8 mouse cellular contexts compared by ENCODE assay signal in the genomic region with DNA sequence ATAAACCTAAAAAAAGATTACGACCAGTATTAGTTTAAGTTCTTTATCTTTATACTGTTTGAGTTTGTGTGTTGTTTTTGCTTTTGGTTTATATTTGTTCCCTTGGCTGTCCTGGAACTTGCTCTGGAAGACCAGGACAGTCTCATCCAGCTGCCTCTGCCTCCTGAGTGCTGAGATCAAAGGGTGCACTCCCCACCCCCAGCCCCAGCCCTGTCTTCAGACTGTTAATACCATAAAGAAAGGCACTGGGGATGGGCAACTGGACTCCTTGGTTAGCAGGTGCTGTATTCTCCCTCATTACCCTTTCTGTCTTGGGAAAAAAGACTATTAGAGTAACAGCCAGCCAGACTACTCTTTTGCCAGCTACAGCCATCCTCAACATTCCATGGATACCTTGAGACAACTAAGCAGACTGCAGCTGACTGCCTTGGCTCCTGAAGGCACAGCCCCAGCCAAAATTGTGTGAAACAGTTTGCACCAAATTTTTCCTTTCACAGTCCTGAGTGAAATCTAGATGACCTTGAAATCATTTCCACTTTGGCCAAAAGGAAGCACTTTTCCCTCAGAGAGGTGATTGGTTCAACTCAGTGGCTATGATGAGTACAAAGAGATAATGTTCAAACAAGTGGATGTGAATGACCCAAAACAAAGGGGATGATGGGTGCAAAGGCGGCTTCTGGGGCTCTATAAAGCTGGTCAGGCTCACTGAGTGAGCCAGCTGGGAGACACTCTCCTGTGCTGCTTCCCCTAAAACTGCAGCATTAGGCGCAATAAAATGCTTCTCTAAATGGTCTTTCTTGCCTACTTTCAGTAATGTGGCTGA. TPM values are rescaled to one million over a fixed set of nuclear protein-coding genes. Genes with fewer than 3 reads are reported as not detected.
DNase-seq lines count a peak whose midpoint lies in the region; ATAC-seq and TF ChIP-seq lines count a peak whose summit lies in the region.

No protein-coding gene starts in this region.

- 0 out of 2 replicates have a peak overlapping the region, but pooled peaks have one; percentile 12 for H3K27ac ChIP-seq in liver, adult 2 months (replicated peaks; ENCODE audit: insufficient read depth, low read depth, low read length)
- H3K27ac ChIP-seq in intestine, embryonic 15.5 days, result peak overlapping the region; percentile 54; the same call in 1 of the 2 replicates

- no peak for TF ChIP-seq POLR2A in liver, adult 2 months (IDR thresholded peaks at IDR 0.05; ENCODE audit: extremely low read depth, insufficient read depth, low read length)

- H3K27me3 ChIP-seq in liver, adult 2 months (ENCODE audit: control insufficient read depth, insufficient read depth, low read length), result no peaks in the 10 kb centered on the region
- no peaks in the 10 kb centered on the region for H3K27me3 ChIP-seq in intestine, embryonic 15.5 days (replicated peaks)

- H3K4me3 ChIP-seq in liver, adult 2 months (ENCODE audit: insufficient read depth, low read depth, low read length), result no peak overlapping the region
- no peak overlapping the region for H3K4me3 ChIP-seq in intestine, embryonic 15.5 days (replicated peaks)

- H3K79me2 ChIP-seq in liver, adult 2 months (ENCODE audit: control insufficient read depth, insufficient read depth, low read length), result peaks cover 22% of the 10 kb centered on the region; the same call in 1 of the 2 replicates

- intact Hi-C loops in left cerebral cortex, postnatal 36 days (cut with DNase I), result no loop called here

- no peaks in the 10 kb centered on the region for H3K36me3 ChIP-seq in liver, adult 2 months (ENCODE audit: control insufficient read depth, insufficient read depth, low read length)
- H3K36me3 ChIP-seq in intestine, embryonic 15.5 days, result no peaks in the 10 kb centered on the region

- peak; percentile 47 for DNase-seq in liver, adult 2 months (ENCODE audit: extremely low read depth, low read depth, low spot score)
- DNase-seq in liver, result no peak
- peak; percentile 36 for DNase-seq in gastrocnemius, postnatal 10 days
- no peak for DNase-seq in frontal cortex, postnatal 10 days (ENCODE audit: low spot score in 2 of 2)
- DNase-seq in left cerebral cortex, postnatal 36 days (ENCODE audit: low spot score in 2 of 2), result no peak
- no peak for DNase-seq in spleen, postnatal 10 days (ENCODE audit: low spot score in 2 of 2)

- ATAC-seq in intestine, embryonic 15.5 days, result peak; percentile 35
- ATAC-seq in megakaryocyte, adult 5-6 weeks (ENCODE audit: poor library complexity, severe bottlenecking), result 0 out of 2 replicates have a peak, but pooled peaks have one; percentile 18

- 45% methylated on average over 3 of the region's 3 CpGs for WGBS in liver, adult 2 months
- 36% methylated on average over 3 of the region's 3 CpGs for WGBS in intestine, embryonic 15.5 days

- peaks cover 13% of the 10 kb centered on the region for H3K4me1 ChIP-seq in liver, adult 2 months (ENCODE audit: control insufficient read depth, insufficient read depth, low read length)
- H3K4me1 ChIP-seq in intestine, embryonic 15.5 days (replicated peaks), result peaks cover 17% of the 10 kb centered on the region

- no peak overlapping the region for H3K9ac ChIP-seq in liver, adult 2 months (ENCODE audit: low read depth, low read length)
- H3K9ac ChIP-seq in intestine, embryonic 15.5 days, result no peak overlapping the region

- H3K4me2 ChIP-seq in intestine, embryonic 15.5 days (replicated peaks), result no peak overlapping the region

- no peaks in the 10 kb centered on the region for H3K9me3 ChIP-seq in intestine, embryonic 15.5 days

- TF ChIP-seq CTCF in liver, adult 2 months (IDR thresholded peaks at IDR 0.05; ENCODE audit: low read depth, low read length), result no peak

RNA-seq across cellular contexts. Expression of a gene that starts 30.8 kb away (rescaled TPM):
- 31.8 and 36.6 TPM in 2 replicates for total RNA-seq in liver, adult 2 months (2014; rRNA removed)
- 34.5 and 36.0 TPM in 2 replicates for polyA plus RNA-seq in liver, adult 2 months (2012; rRNA removed)
- 10 to 100 TPM; 71.4 to 76.6 TPM for total RNA-seq in gastrocnemius, postnatal 10 days (2021)
- polyA plus RNA-seq in intestine, embryonic 15.5 days (2015; fragmentation: Nextera tagmentation; extraction: Ambion mirVana), result 73.1 and 75.9 TPM in 2 replicates
- 64.4 and 71.4 TPM in 2 replicates for total RNA-seq in megakaryocyte, adult 5-6 weeks (2015)
- total RNA-seq in megakaryocyte, adult 5-6 weeks (2017), result 59.6 and 64.4 TPM in 2 replicates
- total RNA-seq in left cerebral cortex, postnatal 36 days (2021), result 10 to 100 TPM; 38.0 to 53.5 TPM

RNA-seq across cellular contexts. Expression of a gene that starts 59.2 kb away (rescaled TPM):
- total RNA-seq in liver, adult 2 months (2014; rRNA removed), result 22.1 and 29.2 TPM in 2 replicates
- polyA plus RNA-seq in liver, adult 2 months (2012; rRNA removed), result 30.4 and 34.7 TPM in 2 replicates
- 10 to 100 TPM; 80.3 to 85.5 TPM for total RNA-seq in gastrocnemius, postnatal 10 days (2021)
- 257 and 282 TPM in 2 replicates for polyA plus RNA-seq in intestine, embryonic 15.5 days (2015; fragmentation: Nextera tagmentation; extraction: Ambion mirVana)
- 112 and 124 TPM in 2 replicates for total RNA-seq in megakaryocyte, adult 5-6 weeks (2015)
- total RNA-seq in megakaryocyte, adult 5-6 weeks (2017), result 69.1 and 84.8 TPM in 2 replicates
- total RNA-seq in left cerebral cortex, postnatal 36 days (2021), result 10 to 100 TPM; 42.1 to 43.4 TPM

Comparison
In these comparisons a context has a peak if more than half of its experiments do, and no peak if none do; other contexts are left out.
1. DNase-seq: peak in liver, adult 2 months (single experiment) and gastrocnemius, postnatal 10 days (single experiment); none in liver (single experiment), frontal cortex, postnatal 10 days (0 of 2), left cerebral cortex, postnatal 36 days (0 of 2) and spleen, postnatal 10 days (0 of 2).